Mouse (Mus musculus) CH12F3 (cell line): ENCODE results near the gene Pepd.

ENCODE experiments used
- in situ Hi-C: fragments of 300-500 bp; cut with MboI; formaldehyde crosslinking; loops from 2 replicates; pipeline ENCODE4 v1.14.3; 2020; ENCODE audit warnings: low sequenced_read_pairs

Gene Pepd

DNA sequence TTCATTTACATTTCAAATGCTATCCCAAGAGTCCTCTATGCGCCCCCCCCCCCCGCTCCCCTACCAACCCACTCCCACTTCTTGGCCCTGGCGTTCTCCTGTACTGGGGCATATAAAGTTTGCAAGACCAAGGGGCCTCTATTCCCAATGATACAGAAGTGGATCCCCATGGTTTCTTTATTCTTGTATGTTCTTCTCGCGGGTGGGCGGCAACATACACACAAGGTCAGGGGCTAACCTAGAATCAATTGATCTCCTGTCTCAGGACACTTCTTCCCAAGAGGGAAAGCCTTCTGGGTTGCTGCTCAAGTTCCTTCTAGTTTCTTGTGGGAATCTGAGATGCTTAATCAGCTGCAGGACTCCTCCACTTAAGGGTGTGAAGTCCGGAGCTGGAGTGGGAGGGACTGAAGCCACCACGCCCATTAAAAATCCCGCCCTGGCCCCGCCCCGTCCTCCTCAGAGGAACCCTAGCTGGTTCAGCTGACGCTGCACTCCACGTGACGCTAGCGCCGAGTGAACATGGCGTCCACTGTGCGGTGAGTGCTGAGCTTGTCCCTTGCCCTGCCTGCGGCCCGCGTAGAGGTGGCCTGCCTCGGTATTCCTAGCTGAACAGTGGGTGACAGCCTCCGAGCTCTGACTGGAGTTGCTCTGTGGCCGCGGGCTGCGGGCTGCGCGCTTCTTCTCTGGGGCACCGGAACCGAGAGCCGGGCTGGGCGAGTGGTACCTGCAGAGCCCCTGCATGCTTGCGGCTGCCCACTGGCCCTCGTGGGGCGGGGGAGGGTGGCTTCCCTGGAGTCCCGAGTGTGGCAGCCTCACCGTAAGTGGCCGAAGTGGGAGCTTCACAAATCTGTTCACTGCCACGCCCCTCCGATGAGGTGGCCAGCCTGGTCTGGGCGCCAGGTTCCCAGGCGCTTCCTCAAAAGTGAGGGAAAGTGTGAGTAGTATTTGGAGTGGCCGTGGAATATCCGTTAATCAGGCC is at the start of gene Pepd:
Gene Pepd, plus strand, starts transcription at position 461 of the 979 bp plus-strand sequence.
- in situ Hi-C loops = no loop called here

GRCm38 (mm10) chr7:34867289-34867688 is 44.9 kb upstream of the Pepd start:
- in situ Hi-C loops = no loop called here

DNA sequence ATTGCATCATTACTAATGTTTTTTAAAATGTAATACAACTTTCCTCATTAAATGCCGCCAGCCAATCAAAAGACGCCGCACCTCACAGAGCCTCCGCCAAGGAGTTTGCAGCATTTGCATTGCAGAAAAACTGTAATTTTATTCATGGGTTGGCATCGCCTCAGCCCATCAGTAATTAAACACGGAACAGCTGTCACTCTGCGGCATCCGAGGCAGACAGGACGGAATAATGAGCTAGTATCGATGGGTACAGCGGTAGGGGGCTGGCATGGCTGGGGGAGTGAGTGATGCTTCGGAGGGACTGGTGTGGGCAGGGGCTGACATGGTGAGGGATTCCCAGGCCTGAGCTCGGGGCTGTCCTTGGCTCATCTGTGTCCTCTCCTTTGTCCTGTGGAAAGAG is 42.5 kb upstream of the Pepd start:
- in situ Hi-C loops = no loop called here

GRCm38 (mm10) chr7:34876787-34877186 is 35.4 kb upstream of the Pepd start:
- in situ Hi-C loops = no loop called here

DNA sequence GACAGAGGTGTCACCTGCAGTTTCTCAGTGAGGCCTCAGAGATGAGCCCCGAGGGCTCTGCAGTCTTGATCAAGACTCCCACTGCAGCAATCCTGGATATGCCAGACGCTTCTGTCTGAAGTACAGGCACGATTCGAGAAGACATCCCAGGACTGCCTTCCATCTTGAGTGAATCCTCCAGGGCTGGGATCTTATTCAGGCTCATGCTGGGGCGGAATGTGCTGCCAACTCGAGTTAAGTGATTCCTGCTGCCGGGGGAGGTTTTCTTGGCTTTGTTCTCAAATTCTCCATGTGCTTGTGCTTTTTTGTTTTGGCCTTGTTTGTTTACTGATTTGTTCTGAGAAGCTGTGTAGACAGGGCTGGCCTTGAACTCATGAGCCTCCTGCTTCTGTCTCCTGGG is 34.4 kb upstream of the Pepd start:
- in situ Hi-C loops = no loop called here

- in situ Hi-C loops = no loop called here
Observed at GRCm38 (mm10) chr7:34888441-34888840, 23.7 kb upstream of the Pepd start.

- in situ Hi-C loops = no loop called here
Observed at GRCm38 (mm10) chr7:34888891-34889290, 23.3 kb upstream of the Pepd start.

DNA sequence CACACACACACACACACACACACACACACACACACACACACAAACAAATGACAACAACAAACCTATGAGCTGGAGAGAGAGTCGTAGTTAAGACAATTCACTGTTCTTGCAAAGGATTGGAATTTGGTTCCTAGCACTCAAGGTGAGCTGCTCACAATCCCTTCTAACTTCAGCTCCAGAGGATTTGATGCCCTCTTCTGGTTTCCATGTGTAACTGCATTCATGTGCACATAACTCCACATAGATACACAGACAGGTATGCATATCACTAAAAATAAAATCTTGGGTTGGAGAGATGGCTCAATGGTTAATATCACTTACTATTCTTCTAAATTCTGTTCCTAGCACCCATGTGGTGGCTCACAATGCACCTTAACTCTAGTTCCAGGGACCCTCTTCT is 19.3 kb upstream of the Pepd start:
- in situ Hi-C loops = no loop called here

DNA sequence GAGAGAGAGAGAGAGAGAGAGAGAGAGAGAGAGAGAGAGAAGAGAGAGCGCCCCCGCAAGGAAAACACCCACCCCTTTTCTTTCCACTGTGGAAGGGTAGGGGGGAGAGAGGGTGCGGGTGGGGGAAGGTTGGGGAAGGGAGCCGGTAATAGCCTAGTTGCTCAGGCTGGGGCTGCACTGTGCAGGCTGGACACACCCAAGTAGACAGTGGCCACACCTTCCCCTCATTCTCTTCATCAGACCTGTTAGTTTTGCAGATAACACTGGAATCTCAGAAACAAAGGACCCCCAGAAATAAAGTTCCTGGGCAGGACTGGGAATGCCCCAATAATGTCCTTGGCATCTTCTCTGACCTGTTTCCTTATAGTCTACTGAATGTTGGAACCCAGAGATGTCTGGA is 15.7 kb upstream of the Pepd start:
- in situ Hi-C loops = no loop called here

DNA sequence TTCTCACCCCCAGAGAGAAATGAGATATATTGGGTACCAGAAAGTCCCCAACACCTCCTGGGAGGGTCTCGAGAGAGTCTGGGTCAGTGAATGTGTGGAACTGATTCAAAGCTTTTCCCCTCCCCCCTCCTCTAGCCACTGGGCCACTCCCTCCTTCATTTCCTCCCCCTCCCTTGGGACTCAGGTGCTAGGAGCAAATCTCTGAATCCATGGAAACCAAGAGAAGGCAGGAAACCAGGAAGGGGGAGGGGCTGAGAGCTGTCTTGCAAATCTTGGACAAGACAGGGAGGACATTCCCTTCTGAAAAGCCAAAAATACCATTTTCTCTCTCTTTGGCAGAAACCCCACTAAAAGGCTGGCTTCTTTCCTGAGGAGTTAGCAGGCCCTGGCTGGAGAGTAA is 15.1 kb upstream of the Pepd start:
- in situ Hi-C loops = no loop called here

DNA sequence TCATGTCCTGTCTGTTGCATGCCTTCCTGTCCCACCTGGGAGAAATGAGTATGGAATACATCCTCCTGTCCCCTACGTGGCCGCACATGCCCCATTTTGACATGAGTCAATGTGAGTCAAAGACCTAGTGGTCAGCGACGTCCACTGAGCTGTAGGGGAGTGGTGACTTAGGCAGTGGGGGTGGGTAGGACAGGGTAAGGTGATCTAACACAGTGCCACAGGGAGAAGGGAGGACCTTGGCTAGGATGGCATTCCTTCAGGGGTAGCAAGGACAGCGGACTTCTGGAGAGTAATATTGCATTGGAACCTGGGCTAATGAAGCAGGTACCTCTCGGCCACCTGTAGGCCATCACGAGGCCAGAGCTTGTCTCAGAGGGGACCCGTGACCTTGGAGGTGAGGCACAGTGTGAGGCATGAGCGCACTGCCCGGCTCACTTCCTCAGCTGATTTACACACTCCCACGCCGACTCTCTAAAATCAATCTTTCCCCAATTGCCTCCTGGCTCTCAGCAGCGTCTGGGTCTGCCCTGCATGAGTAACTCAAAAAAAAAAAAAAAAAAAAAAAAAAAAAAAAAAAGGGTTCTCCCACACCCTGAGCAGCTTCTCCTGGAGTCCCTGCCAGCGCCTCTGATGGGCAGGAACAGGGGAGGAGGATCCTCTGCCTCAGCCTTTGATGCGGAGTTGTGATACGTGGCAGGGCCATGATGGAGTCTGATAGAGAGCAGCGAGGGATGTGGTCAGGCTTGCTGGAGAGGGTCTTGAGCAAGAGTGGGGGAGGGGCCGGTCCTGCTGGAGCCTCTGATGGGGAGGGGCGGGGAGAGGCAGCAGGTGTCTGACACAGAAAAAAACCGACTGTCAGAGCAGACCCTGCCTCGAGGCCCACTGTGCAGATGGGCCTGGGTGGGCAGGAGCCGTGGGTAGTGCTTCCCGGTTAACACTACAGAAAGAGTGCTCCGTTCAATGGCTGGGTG is 1.8 kb upstream of the Pepd start:
- in situ Hi-C loops = no loop called here

DNA sequence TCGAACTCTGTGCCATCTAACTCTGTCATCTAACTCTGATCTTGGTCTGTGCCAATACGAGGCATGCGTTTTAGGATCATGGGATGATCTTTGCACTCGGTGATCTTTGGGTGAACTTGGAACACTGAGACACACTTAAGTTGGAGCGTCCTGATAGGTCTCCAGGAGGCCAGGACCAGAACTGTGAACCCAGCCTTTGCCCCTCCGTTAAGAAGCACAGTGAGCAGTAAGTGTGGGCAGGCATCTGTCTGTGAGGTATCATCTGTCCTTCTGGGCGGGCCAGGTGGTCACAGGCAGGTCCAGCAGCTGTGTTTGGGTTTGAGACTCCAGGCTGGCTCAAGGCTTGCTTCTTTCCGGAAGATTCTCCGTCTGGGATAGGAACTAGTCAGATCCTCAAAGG is 1.8 kb downstream of the Pepd start:
- in situ Hi-C loops = no loop called here

- in situ Hi-C loops = no loop called here
Observed at GRCm38 (mm10) chr7:34915555-34915954, 3.4 kb downstream of the Pepd start.

DNA sequence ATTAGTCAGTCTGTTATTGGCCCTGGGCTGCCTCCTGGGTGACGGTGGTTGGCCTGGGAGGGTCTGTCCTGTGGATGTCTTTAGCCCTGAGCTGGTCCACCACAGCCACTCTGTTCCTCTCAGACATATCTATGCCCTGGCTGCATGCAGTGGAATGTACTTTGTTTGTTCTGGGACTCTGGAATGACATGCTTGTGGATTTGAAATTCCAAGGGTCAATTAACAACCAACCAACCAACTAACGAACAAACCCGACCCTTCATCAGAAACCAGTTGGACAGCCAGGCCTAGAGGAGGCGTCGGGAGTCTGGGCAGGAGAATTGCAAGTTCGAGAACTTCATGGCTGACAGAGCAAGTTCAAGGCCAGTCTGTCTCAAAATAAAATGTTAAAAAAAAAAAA is 5.4 kb downstream of the Pepd start:
- in situ Hi-C loops = no loop called here

GRCm38 (mm10) chr7:34917998-34918397 is 5.8 kb downstream of the Pepd start:
- in situ Hi-C loops = no loop called here

GRCm38 (mm10) chr7:34918416-34918815 is 6.2 kb downstream of the Pepd start:
- in situ Hi-C loops = no loop called here

DNA sequence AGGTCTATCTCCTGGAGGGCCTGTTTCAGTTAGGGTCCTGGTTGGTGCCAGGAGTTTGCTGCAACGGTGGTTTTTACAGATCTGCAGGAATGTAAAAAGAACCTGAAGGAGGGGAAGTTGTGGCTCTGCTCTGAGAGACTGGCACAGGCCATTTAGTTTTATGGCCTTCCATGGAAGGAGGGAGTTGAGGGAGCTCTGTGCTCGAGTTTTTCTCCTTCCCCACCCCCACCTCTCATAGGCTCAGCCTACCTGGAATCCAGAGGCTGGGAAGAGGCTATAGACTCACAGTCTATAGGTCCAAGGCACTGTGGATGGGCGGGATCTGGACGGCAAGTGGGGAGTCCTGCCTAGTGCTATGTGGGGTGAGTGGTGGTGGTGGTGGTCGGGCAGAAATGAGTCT is 6.9 kb downstream of the Pepd start:
- in situ Hi-C loops = no loop called here

- in situ Hi-C loops = no loop called here
Observed at GRCm38 (mm10) chr7:34919809-34920208, 7.6 kb downstream of the Pepd start.

- in situ Hi-C loops = no loop called here
Observed at GRCm38 (mm10) chr7:34925208-34925607, 13.0 kb downstream of the Pepd start.

DNA sequence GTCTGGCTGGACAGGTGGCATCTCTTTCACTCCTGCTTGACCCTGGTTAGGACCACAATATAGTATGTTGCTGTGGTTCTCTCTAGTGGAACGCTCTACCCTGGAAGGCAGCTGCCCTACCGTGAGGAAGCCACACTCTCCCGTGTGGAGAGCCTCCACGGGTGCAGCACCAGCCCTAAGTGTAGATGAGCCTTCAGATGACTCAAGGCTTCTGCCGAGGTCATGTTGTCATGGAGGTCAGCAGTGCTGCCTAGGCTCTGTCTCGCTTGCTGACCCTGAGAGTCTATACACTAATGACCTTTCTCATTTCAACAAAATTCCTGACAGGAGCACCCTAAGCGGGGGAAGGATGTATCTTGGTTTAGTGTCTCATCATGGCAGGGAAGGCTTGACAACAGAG is 13.8 kb downstream of the Pepd start:
- in situ Hi-C loops = no loop called here

DNA sequence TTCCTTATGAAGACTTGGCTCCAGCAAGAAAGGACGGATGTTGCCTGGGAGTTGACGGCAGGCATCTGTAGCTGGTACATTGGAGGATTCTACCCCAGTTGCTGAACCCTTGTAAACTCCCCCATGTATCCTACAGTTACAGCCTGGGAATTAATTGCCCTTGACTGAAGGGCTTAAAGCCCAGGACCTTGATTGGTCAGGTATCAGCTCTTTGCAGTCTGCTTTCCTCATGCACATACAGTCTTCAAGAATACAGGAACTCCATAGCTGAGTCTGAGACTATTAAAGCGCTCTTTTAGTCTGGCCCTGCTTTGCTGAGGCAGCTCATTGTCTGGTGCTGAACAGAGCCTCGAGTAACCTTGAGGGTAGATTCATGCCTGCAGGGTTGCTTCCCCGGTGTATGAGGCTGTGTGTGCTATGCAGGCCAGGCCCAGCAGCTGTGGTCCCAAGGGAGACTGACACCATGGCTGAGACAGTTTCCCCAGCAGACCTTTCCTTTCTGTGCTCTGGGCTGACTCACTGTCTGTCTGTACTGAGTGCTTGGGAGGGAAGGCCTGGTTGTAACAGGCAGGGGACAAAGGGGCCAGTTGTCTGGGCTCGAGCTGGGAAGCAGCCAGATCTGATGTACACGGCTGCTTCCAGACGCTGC is 17.6 kb downstream of the Pepd start:
- in situ Hi-C loops = no loop called here
